Comparison of ENCODE assay signal across 8 mouse cellular contexts in the genomic region with DNA sequence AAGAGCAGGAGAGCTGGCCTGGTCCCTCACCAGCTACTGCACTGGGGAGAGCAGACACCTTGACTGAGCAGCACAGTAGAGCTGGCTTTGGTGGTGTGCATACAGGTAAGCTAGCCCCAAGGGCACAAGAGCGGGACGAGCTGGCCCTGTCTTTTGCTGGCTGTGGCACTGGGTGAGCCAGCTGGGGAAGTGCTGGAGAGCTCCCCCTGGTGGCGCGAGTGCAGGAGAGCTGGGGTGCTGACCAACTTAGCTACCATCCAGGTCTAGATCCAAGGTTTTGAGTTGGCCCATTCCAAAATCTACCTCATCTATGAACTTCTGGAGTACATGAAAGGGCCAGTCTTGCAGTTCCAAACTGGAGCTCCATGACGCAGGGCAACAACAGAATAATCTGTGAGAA. TPM values are rescaled to one million over a fixed set of nuclear protein-coding genes. Genes with fewer than 3 reads are reported as not detected.
DNase-seq lines count a peak whose midpoint lies in the region; ATAC-seq and TF ChIP-seq lines count a peak whose summit lies in the region.
"Had no signal": no experiment of that assay in that cellular context is flagged by ENCODE, and none has a peak within 500 bp of the region (broad histone marks: within the 10 kb centered on the region; RNA-seq: fewer than 3 reads in every experiment).

No protein-coding gene starts in this region.

- H3K4me2 ChIP-seq in kidney, postnatal 0 days (ENCODE audit: low read length) = no peak overlapping the region

- ATAC-seq in kidney, postnatal 0 days (replicated peaks; ENCODE audit: low FRiP score, low read depth) = no peak

- H3K36me3 ChIP-seq in kidney, postnatal 0 days (ENCODE audit: insufficient read depth, low read length) = no peaks in the 10 kb centered on the region

- no peaks in the 10 kb centered on the region for H3K9me3 ChIP-seq in kidney, postnatal 0 days (replicated peaks; ENCODE audit: low read length)

- 17% methylated on average over 5 of the region's 5 CpGs for WGBS in bone marrow, adult 2 months
- WGBS in kidney, postnatal 0 days = 28% methylated on average over 5 of the region's 5 CpGs

- H3K27ac ChIP-seq in bone marrow, adult 2 months (ENCODE audit: control insufficient read depth, insufficient read depth, low read depth, low read length, poor library complexity) = no peak overlapping the region
- no peak overlapping the region for H3K27ac ChIP-seq in embryonic fibroblast, embryonic 13.5 days (ENCODE audit: insufficient read depth, low read length)
- H3K27ac ChIP-seq in kidney, postnatal 0 days = no peak overlapping the region

- H3K4me3 ChIP-seq in bone marrow, adult 2 months (replicated peaks; ENCODE audit: control insufficient read depth, low read depth, low read length) = no peak overlapping the region
- no peak overlapping the region for H3K4me3 ChIP-seq in embryonic fibroblast, embryonic 13.5 days (ENCODE audit: insufficient read depth, low read length)
- H3K4me3 ChIP-seq in kidney, postnatal 0 days (replicated peaks; ENCODE audit: low read depth, low read length) = no peak overlapping the region

- no peaks in the 10 kb centered on the region for H3K27me3 ChIP-seq in kidney, postnatal 0 days (ENCODE audit: insufficient read depth, low read length)

- TF ChIP-seq POLR2A in bone marrow, adult 2 months (IDR thresholded peaks at IDR 0.05; ENCODE audit: borderline replicate concordance, control insufficient read depth, low read depth, low read length) = no peak
- TF ChIP-seq POLR2A in embryonic fibroblast, embryonic 13.5 days (IDR thresholded peaks at IDR 0.05; ENCODE audit: low read depth, low read length) = no peak

- H3K9ac ChIP-seq in kidney, postnatal 0 days (ENCODE audit: low read depth, low read length) = no peak overlapping the region

- H3K4me1 ChIP-seq in bone marrow, adult 2 months (ENCODE audit: control insufficient read depth, insufficient read depth, low read length) = no peaks in the 10 kb centered on the region
- peaks cover 9% of the 10 kb centered on the region for H3K4me1 ChIP-seq in embryonic fibroblast, embryonic 13.5 days (ENCODE audit: control insufficient read depth, insufficient read depth, low read length)
- H3K4me1 ChIP-seq in kidney, postnatal 0 days (replicated peaks; ENCODE audit: insufficient read depth, low read length) = 0 out of 2 replicates have a peak, but pooled peaks cover 4% of the 10 kb centered on the region

- DNase-seq in 416B (ENCODE audit: low read depth) = peak; percentile 65
- DNase-seq in CD4-positive, CD25-positive, alpha-beta regulatory T cell, adult 2 months (ENCODE audit: low read depth, low spot score) = peak; percentile 82
- peak; percentile 46 for DNase-seq in kidney, postnatal 0 days (ENCODE audit: low spot score)
- DNase-seq in lung, postnatal 10 days = peak; percentile 64
- peak; percentile 19 to 53 for DNase-seq in spleen, postnatal 14 days (ENCODE audit: low spot score in 2 of 2)

- TF ChIP-seq CTCF in bone marrow, adult 2 months (IDR thresholded peaks at IDR 0.05; ENCODE audit: control insufficient read depth, insufficient read depth, low read length) = peak; percentile 71
- TF ChIP-seq CTCF in embryonic fibroblast, embryonic 13.5 days (IDR thresholded peaks at IDR 0.05; ENCODE audit: borderline replicate concordance, insufficient read depth, low read length) = peak; percentile 50; the same call in 1 of the 2 replicates
- TF ChIP-seq CTCF in kidney, postnatal 0 days (IDR thresholded peaks at IDR 0.05; ENCODE audit: low read depth) = peak; percentile 75

RNA-seq across cellular contexts. Expression of gene Slc5a4b, which starts 7.2 kb away (rescaled TPM):
- polyA plus RNA-seq in bone marrow, adult 2 months (2011; ENCODE audit: insufficient read depth, insufficient read length, low replicate concordance, missing spikeins) = not detected in 2 replicates
- polyA plus RNA-seq in embryonic fibroblast, embryonic 13.5 days (2011; ENCODE audit: insufficient read length, low read depth, missing spikeins) = not detected in 2 replicates
- 0.06 and 0.14 TPM in 2 replicates for polyA plus RNA-seq in kidney, postnatal 0 days (2015; fragmentation: Nextera tagmentation; extraction: Ambion mirVana)
- polyA plus RNA-seq: heart, embryonic 16.5 days had no signal

RNA-seq across cellular contexts. Expression of gene Slc5a4a, which starts 29.3 kb away (rescaled TPM):
- polyA plus RNA-seq in bone marrow, adult 2 months (2011; ENCODE audit: insufficient read depth, insufficient read length, low replicate concordance, missing spikeins) = not detected in 2 replicates
- not detected in 2 replicates for polyA plus RNA-seq in embryonic fibroblast, embryonic 13.5 days (2011; ENCODE audit: insufficient read length, low read depth, missing spikeins)
- not detected in 2 replicates for polyA plus RNA-seq in kidney, postnatal 0 days (2015; fragmentation: Nextera tagmentation; extraction: Ambion mirVana)
- polyA plus RNA-seq: heart, embryonic 16.5 days had no signal
